Mouse (Mus musculus) intestine, embryonic 14.5 days (tissue): ENCODE measurements around the gene Serpinb9b. TPM values are rescaled to one million over a fixed set of nuclear protein-coding genes. Genes with fewer than 3 reads are reported as not detected.

ENCODE experiments used
- ATAC-seq: fragments of 200-750 bp; cut with Nextera tagmentation; replicated peaks from 2 replicates; pipeline ENCODE4 v1.8.0; 2017; ENCODE audit warnings: low read depth, moderate number of reproducible peaks, moderate TSS enrichment, moderate library complexity; ENCODE audit not compliant: low FRiP score, low TSS enrichment
- DNase-seq: peaks from one replicate; pipeline ENCODE4 v3.0.0-alpha.2; 2018; ENCODE audit warnings: low spot score
- H3K27ac ChIP-seq: fragments of 300-500 bp; sonication (generic); 2 replicates; pipeline ENCODE4 v1.5.1; 2014; ENCODE audit warnings: low read depth, mild to moderate bottlenecking, control low read depth
- H3K27me3 ChIP-seq: fragments of 300-500 bp; sonication (generic); replicated peaks from 2 replicates; pipeline ENCODE4 v1.6.1; 2014; ENCODE audit warnings: low read length, control low read depth; ENCODE audit not compliant: control insufficient read depth, insufficient read depth
- H3K36me3 ChIP-seq: fragments of 300-500 bp; sonication (generic); 2 replicates; pipeline ENCODE4 v1.6.1; 2014; ENCODE audit warnings: low read length, control low read depth; ENCODE audit not compliant: control insufficient read depth, insufficient read depth
- H3K4me1 ChIP-seq: fragments of 300-500 bp; sonication (generic); replicated peaks from 2 replicates; pipeline ENCODE4 v1.6.1; 2014; ENCODE audit warnings: low read length, control low read depth, mixed read lengths; ENCODE audit not compliant: control insufficient read depth, insufficient read depth
- H3K4me2 ChIP-seq: fragments of 300-500 bp; sonication (generic); 2 replicates; pipeline ENCODE4 v1.6.1; 2014; ENCODE audit warnings: low read length
- H3K4me3 ChIP-seq: fragments of 300-500 bp; sonication (generic); 2 replicates; pipeline ENCODE4 v1.5.1; 2014; ENCODE audit warnings: low read depth, low read length, control low read depth, mixed read lengths
- H3K9ac ChIP-seq: fragments of 300-500 bp; sonication (generic); 2 replicates; pipeline ENCODE4 v1.6.1; 2014; ENCODE audit warnings: mild to moderate bottlenecking, low read length
- H3K9me3 ChIP-seq: fragments of 300-500 bp; sonication (generic); 2 replicates; pipeline ENCODE4 v1.6.1; 2016; ENCODE audit warnings: low read length, control low read depth; ENCODE audit not compliant: control insufficient read depth
- WGBS: fragments of 180-500 bp; shearing (Covaris S2); extraction: QIAGEN DNeasy Blood & Tissue Kit; methylation state at CpG from one replicate; pipeline ENCODE4 v1.1.7; 2014; 5-methylcytosine and 5-hydroxymethylcytosine counted together
- polyA plus RNA-seq: library from polyadenylated mRNA; unstranded; fragments of >200 nt; fragmentation: Nextera tagmentation; extraction: Ambion mirVana; gene quantifications from 2 replicates; pipeline ENCODE4 v1.2.1, GENCODE M21; 2014

The Serpinb9b gene
- polyA plus RNA-seq, 1 experiment from 2014 or later = 0.12 TPM

DNA sequence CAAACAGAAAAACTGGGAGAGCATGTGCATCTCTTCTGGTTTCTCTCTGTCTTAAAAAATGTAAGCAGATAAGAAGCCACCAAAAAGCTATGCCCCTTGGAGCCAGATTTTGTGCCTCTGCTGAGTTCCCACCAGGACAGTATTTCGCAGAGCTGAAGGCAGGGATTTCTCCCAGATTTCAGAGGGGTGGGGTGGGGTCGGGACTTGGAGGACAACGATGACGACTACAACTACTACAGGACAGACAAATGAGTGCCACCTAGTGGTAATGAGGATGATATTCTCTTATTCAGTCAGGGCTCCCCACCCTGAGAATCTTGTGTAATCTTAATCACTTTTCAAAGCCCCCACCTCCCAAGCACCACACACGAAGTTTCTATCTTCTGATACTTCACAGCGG lies 52.2 kb downstream of the Serpinb9b start:
- Histone ChIP-seq H3K36me3 (no peaks in the 10 kb centered on the region), H3K9me3 (no peaks in the 10 kb centered on the region), H3K4me1 (no peaks in the 10 kb centered on the region), H3K27me3 (no peaks in the 10 kb centered on the region), H3K9ac (no peak overlapping the region), H3K4me2 (no peak overlapping the region), H3K27ac (no peak overlapping the region), H3K4me3 (no peak overlapping the region)
- no peak for DNase-seq
- 21% methylated on average over 6 of the region's 6 CpGs for WGBS
- no peak for ATAC-seq

- DNase-seq = no peak
- 26% methylated on average over 3 of the region's 3 CpGs for whole genome bisulfite sequencing
Measured at GRCm38 (mm10) chr13:33080356-33080755, 53.1 kb downstream of the Serpinb9b start.

GRCm38 (mm10) chr13:33083834-33084233 lies 56.6 kb downstream of the Serpinb9b start:
- Histone ChIP-seq H3K27ac (no peak overlapping the region), H3K9me3 (no peaks in the 10 kb centered on the region), H3K36me3 (no peaks in the 10 kb centered on the region), H3K4me3 (no peak overlapping the region), H3K4me1 (peaks cover 18% of the 10 kb centered on the region), H3K9ac (no peak overlapping the region), H3K27me3 (no peaks in the 10 kb centered on the region), H3K4me2 (no peak overlapping the region)
- WGBS = 73% methylated on average over 2 of the region's 2 CpGs
- ATAC-seq (no peak), DNase-seq (no peak)

More at GRCm38 (mm10) chr13:33080356-33080755, 53.1 kb downstream of the Serpinb9b start:
- Histone ChIP-seq H3K9ac (no peak overlapping the region), H3K27ac (no peak overlapping the region), H3K9me3 (no peaks in the 10 kb centered on the region), H3K4me1 (peaks cover 5% of the 10 kb centered on the region; the same call in 1 of the 2 replicates), H3K36me3 (no peaks in the 10 kb centered on the region), H3K27me3 (no peaks in the 10 kb centered on the region), H3K4me3 (no peak overlapping the region), H3K4me2 (no peak overlapping the region)
- no peak for ATAC-seq

DNA sequence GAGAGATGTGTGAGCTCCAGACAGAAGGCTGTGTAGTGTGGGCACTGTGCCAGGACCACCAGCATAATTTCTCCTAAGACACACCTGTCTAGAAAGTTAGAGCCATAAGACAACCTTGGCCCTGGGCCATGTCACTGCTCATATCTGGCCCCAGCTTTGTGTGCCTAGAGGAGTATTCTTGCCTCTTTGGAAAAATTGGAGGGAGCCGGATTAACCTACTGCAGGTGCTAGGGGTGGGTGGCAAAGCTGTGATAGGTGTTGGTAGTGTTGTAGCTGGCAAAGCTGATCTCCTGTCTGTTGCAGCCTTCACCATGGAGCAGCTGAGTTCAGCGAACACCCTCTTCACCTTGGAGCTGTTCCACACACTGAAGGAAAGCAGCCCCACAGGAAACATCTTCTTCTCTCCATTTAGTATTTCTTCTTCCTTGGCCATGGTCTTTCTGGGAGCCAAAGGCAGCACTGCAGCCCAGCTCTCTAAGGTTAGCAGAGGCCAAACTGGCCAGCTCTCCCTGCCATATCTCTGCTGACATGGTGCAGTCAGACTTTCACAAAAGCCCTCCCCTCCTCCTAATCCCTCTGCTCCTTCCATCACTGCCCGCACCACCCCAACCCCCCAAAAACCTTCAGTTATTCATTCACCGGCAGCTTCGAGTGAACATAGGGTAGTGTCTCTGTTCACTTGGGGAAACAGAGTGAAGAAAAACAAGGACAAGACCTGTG lies 57.9 kb downstream of the Serpinb9b start:
- Histone ChIP-seq H3K9me3 (no peaks in the 10 kb centered on the region), H3K27me3 (no peaks in the 10 kb centered on the region), H3K27ac (peak overlapping the region; percentile 78), H3K9ac (no peak overlapping the region), H3K4me2 (no peak overlapping the region), H3K36me3 (no peaks in the 10 kb centered on the region), H3K4me3 (no peak overlapping the region), H3K4me1 (peaks cover 18% of the 10 kb centered on the region)
- DNase-seq (peak; percentile 60), ATAC-seq (peak; percentile 30; the same call in 1 of the 2 replicates)
- WGBS = 33% methylated on average over 5 of the region's 5 CpGs

DNA sequence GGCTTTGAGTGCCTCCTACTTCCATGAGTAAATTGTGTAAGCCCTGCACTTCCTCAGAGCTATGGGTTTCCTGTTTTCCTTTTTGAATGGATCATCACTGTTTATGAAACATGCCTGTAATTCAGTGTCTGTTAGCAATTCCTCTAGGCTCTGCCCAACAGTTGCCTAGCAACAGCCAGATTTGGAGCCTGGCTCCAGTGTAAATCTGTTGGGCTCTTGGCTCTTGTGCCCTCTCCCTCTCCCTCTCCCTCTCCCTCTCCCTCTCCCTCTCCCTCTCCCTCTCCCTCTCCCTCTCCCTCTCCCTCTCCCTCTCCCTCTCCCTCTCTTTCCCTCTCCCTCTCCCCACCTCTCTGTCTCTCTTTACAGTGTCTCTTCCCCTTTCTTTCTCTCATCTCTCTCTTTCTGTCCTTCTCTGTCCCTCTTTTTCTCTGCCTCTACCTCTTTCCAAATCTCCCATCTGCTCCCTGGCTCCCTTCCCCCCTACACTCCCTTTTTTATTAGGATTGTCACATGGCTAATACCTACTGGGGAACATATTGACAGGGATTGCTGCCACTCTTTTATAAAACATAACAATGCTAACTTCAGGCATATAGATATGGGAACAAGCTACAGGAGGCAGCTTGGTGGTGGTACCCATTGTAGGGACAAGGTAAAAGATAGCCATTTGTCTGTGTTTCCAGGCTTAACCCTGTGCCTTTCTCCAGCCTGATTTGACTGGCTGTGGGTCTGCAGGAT lies 58.6 kb downstream of the Serpinb9b start:
- Histone ChIP-seq H3K4me3 (no peak overlapping the region), H3K9me3 (no peaks in the 10 kb centered on the region), H3K4me1 (peaks cover 18% of the 10 kb centered on the region), H3K4me2 (no peak overlapping the region), H3K27me3 (no peaks in the 10 kb centered on the region), H3K27ac (peak overlapping the region; percentile 78), H3K36me3 (no peaks in the 10 kb centered on the region), H3K9ac (no peak overlapping the region)
- DNase-seq (no peak), ATAC-seq (peak; percentile 42; the same call in 1 of the 2 replicates)

DNA sequence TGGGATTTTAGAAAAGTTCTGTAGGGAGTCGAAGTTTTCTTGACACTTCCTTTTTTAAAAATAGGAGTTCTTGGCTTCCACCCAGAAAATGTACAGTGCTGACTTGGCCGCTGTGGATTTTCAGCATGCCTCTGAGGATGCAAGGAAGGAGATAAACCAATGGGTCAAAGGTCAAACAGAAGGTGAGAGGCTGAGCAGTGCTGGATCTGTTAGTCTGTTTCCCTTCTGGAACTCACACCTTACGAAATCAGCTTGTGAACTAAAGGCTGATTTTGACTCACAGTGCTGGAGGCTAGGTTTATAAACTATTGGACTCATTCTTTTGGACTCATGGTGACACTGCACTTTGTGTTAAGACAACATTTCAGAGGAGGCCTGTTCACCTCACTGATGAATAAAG lies 62.4 kb downstream of the Serpinb9b start:
- Histone ChIP-seq H3K36me3 (no peaks in the 10 kb centered on the region), H3K27me3 (no peaks in the 10 kb centered on the region), H3K9me3 (no peaks in the 10 kb centered on the region), H3K4me3 (no peak overlapping the region), H3K27ac (no peak overlapping the region), H3K4me2 (no peak overlapping the region), H3K9ac (no peak overlapping the region), H3K4me1 (peaks cover 18% of the 10 kb centered on the region)
- DNase-seq (no peak), ATAC-seq (no peak)
- 48% methylated on average over 3 of the region's 3 CpGs for WGBS

DNA sequence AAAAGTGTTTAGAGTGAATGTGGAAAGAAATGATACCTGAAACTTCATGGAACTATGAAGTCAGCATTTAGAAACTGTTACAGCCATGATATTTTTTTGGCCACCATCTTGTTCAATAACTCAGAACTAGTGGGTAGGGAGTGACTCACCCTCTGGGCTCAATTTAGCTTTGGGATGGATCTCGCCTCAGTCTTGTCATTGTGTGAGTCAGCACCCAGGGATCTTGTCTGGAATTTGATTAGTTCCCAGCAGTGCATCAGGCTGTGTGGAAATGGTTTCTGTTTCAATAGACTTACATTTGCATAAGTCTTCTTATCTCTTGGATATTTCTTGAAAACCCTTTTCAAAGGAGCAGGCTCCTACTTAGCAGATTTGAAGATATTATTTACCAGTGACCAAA lies 63.3 kb downstream of the Serpinb9b start:
- no peaks in the 10 kb centered on the region for H3K36me3 ChIP-seq
- H3K9me3 ChIP-seq = no peaks in the 10 kb centered on the region
- no peak overlapping the region for H3K27ac ChIP-seq
- H3K9ac ChIP-seq = no peak overlapping the region
- DNase-seq (no peak), ATAC-seq (no peak)
- H3K4me1 ChIP-seq = peaks cover 11% of the 10 kb centered on the region
- WGBS = 87% methylated on average over 1 of the region's 1 CpGs
- H3K4me2 ChIP-seq = no peak overlapping the region
- no peaks in the 10 kb centered on the region for H3K27me3 ChIP-seq
- no peak overlapping the region for H3K4me3 ChIP-seq

GRCm38 (mm10) chr13:33091306-33091705 lies 64.1 kb downstream of the Serpinb9b start:
- DNase-seq (no peak), ATAC-seq (no peak)
- H3K27me3 ChIP-seq = no peaks in the 10 kb centered on the region
- H3K36me3 ChIP-seq = no peaks in the 10 kb centered on the region
- no peak overlapping the region for H3K4me3 ChIP-seq
- no peak overlapping the region for H3K27ac ChIP-seq
- H3K9ac ChIP-seq = no peak overlapping the region
- H3K9me3 ChIP-seq = no peaks in the 10 kb centered on the region
- H3K4me2 ChIP-seq = no peak overlapping the region
- 92% methylated on average over 1 of the region's 1 CpGs for WGBS
- peaks cover 6% of the 10 kb centered on the region for H3K4me1 ChIP-seq
